Comparison of ENCODE assay signal across 7 mouse cellular contexts in genomic region chr4:76327346-76327745, GRCm38 (mm10).
DNase-seq lines count a peak whose midpoint lies in the region; ATAC-seq lines count a peak whose summit lies in the region.

No protein-coding gene starts in this region.

- peak overlapping the region; percentile 37 for H3K9ac ChIP-seq in lung, embryonic 16.5 days (ENCODE audit: low read length)
- no peak overlapping the region for H3K9ac ChIP-seq in stomach, embryonic 14.5 days (replicated peaks; ENCODE audit: low read depth, low read length)

- no peaks in the 10 kb centered on the region for H3K27me3 ChIP-seq in lung, embryonic 16.5 days (ENCODE audit: control insufficient read depth, insufficient read depth, low read depth, low read length)
- no peaks in the 10 kb centered on the region for H3K27me3 ChIP-seq in stomach, embryonic 14.5 days (ENCODE audit: control insufficient read depth, insufficient read depth, low read length)

- WGBS in lung, embryonic 16.5 days: 22% methylated on average over 11 of the region's 11 CpGs
- 21% methylated on average over 11 of the region's 11 CpGs for WGBS in stomach, embryonic 14.5 days

- H3K4me3 ChIP-seq in lung, embryonic 16.5 days (ENCODE audit: low read length): peak overlapping the region; percentile 30
- H3K4me3 ChIP-seq in stomach, embryonic 14.5 days (ENCODE audit: low read depth, low read length): no peak overlapping the region

- H3K36me3 ChIP-seq in lung, embryonic 16.5 days (ENCODE audit: control insufficient read depth, insufficient read depth, low read length): no peaks in the 10 kb centered on the region
- no peaks in the 10 kb centered on the region for H3K36me3 ChIP-seq in stomach, embryonic 14.5 days (ENCODE audit: control insufficient read depth, insufficient read depth, low read length)

- DNase-seq in adrenal gland, postnatal 36 days: peak; percentile 13 to 14
- DNase-seq in cerebellum, adult 8-10 months: peak; percentile 72
- DNase-seq in gastrocnemius, adult 8-10 months (ENCODE audit: low spot score in 2 of 2): peak; percentile 7 to 21
- peak; percentile 35 for DNase-seq in kidney, adult 11 months
- DNase-seq in thymus, postnatal 10 days (ENCODE audit: low spot score in 2 of 2): no peak

- peak; percentile 46 for ATAC-seq in lung, embryonic 16.5 days (ENCODE audit: low read depth)
- no peak for ATAC-seq in stomach, embryonic 14.5 days (ENCODE audit: insufficient number of reproducible peaks, insufficient read depth, low FRiP score, low read depth)

- peaks cover 3% of the 10 kb centered on the region; the same call in 1 of the 2 replicates for H3K4me1 ChIP-seq in lung, embryonic 16.5 days (replicated peaks; ENCODE audit: control insufficient read depth, insufficient read depth, low read length)
- peaks cover 10% of the 10 kb centered on the region; the same call in 1 of the 2 replicates for H3K4me1 ChIP-seq in stomach, embryonic 14.5 days (ENCODE audit: control insufficient read depth, insufficient read depth, low read length)

- H3K27ac ChIP-seq in lung, embryonic 16.5 days (ENCODE audit: low read length): peak overlapping the region; percentile 32; the same call in 1 of the 2 replicates
- H3K27ac ChIP-seq in stomach, embryonic 14.5 days (ENCODE audit: low read length): no peak overlapping the region

- H3K4me2 ChIP-seq in lung, embryonic 16.5 days (ENCODE audit: low read depth, low read length): peak overlapping the region; percentile 50
- peak overlapping the region; percentile 30 for H3K4me2 ChIP-seq in stomach, embryonic 14.5 days (replicated peaks; ENCODE audit: low read depth, low read length)

- H3K9me3 ChIP-seq in lung, embryonic 16.5 days (ENCODE audit: control insufficient read depth, low read length): no peaks in the 10 kb centered on the region
- H3K9me3 ChIP-seq in stomach, embryonic 14.5 days (ENCODE audit: control insufficient read depth, low read depth, low read length): no peaks in the 10 kb centered on the region

Comparison
In these comparisons a context has a peak if more than half of its experiments do, and no peak if none do; other contexts are left out.
1. DNase-seq: peak in adrenal gland, postnatal 36 days (2 of 2), cerebellum, adult 8-10 months (single experiment), gastrocnemius, adult 8-10 months (2 of 2) and kidney, adult 11 months (single experiment); none in thymus, postnatal 10 days (0 of 2).